Mouse (Mus musculus) intestine, embryonic 14.5 days (tissue): ENCODE data around the gene B4galnt1. TPM values are rescaled to one million over a fixed set of nuclear protein-coding genes. Genes with fewer than 3 reads are reported as not detected.

Experiments used
- ATAC-seq: fragments of 200-750 bp; cut with Nextera tagmentation; replicated peaks from 2 replicates; pipeline ENCODE4 v1.8.0; 2017; ENCODE audit warnings: low read depth, moderate number of reproducible peaks, moderate TSS enrichment, moderate library complexity; ENCODE audit not compliant: low FRiP score, low TSS enrichment
- DNase-seq: peaks from one replicate; pipeline ENCODE4 v3.0.0-alpha.2; 2018; ENCODE audit warnings: low spot score
- H3K27ac ChIP-seq: fragments of 300-500 bp; sonication (generic); 2 replicates; pipeline ENCODE4 v1.5.1; 2014; ENCODE audit warnings: low read depth, mild to moderate bottlenecking, control low read depth
- H3K27me3 ChIP-seq: fragments of 300-500 bp; sonication (generic); replicated peaks from 2 replicates; pipeline ENCODE4 v1.6.1; 2014; ENCODE audit warnings: low read length, control low read depth; ENCODE audit not compliant: control insufficient read depth, insufficient read depth
- H3K36me3 ChIP-seq: fragments of 300-500 bp; sonication (generic); 2 replicates; pipeline ENCODE4 v1.6.1; 2014; ENCODE audit warnings: low read length, control low read depth; ENCODE audit not compliant: control insufficient read depth, insufficient read depth
- H3K4me1 ChIP-seq: fragments of 300-500 bp; sonication (generic); replicated peaks from 2 replicates; pipeline ENCODE4 v1.6.1; 2014; ENCODE audit warnings: low read length, control low read depth, mixed read lengths; ENCODE audit not compliant: control insufficient read depth, insufficient read depth
- H3K4me2 ChIP-seq: fragments of 300-500 bp; sonication (generic); 2 replicates; pipeline ENCODE4 v1.6.1; 2014; ENCODE audit warnings: low read length
- H3K4me3 ChIP-seq: fragments of 300-500 bp; sonication (generic); 2 replicates; pipeline ENCODE4 v1.5.1; 2014; ENCODE audit warnings: low read depth, low read length, control low read depth, mixed read lengths
- H3K9ac ChIP-seq: fragments of 300-500 bp; sonication (generic); 2 replicates; pipeline ENCODE4 v1.6.1; 2014; ENCODE audit warnings: mild to moderate bottlenecking, low read length
- H3K9me3 ChIP-seq: fragments of 300-500 bp; sonication (generic); 2 replicates; pipeline ENCODE4 v1.6.1; 2016; ENCODE audit warnings: low read length, control low read depth; ENCODE audit not compliant: control insufficient read depth
- WGBS: fragments of 180-500 bp; shearing (Covaris S2); extraction: QIAGEN DNeasy Blood & Tissue Kit; methylation state at CpG from one replicate; pipeline ENCODE4 v1.1.7; 2014; 5-methylcytosine and 5-hydroxymethylcytosine counted together
- polyA plus RNA-seq: library from polyadenylated mRNA; unstranded; fragments of >200 nt; fragmentation: Nextera tagmentation; extraction: Ambion mirVana; gene quantifications from 2 replicates; pipeline ENCODE4 v1.2.1, GENCODE M21; 2014

The B4galnt1 gene
- polyA plus RNA-seq, 1 experiment from 2014 or later, result 66.0 TPM

GRCm38 (mm10) chr10:127217177-127217576 lies 52.2 kb downstream of the B4galnt1 start:
- no peak overlapping the region for H3K9ac ChIP-seq
- DNase-seq, result no peak
- no peaks in the 10 kb centered on the region for H3K27me3 ChIP-seq
- ATAC-seq, result no peak
- no peaks in the 10 kb centered on the region for H3K4me1 ChIP-seq
- H3K36me3 ChIP-seq, result no peaks in the 10 kb centered on the region
- H3K4me3 ChIP-seq, result no peak overlapping the region
- H3K4me2 ChIP-seq, result no peak overlapping the region
- no peaks in the 10 kb centered on the region for H3K9me3 ChIP-seq
- H3K27ac ChIP-seq, result no peak overlapping the region

- Histone ChIP-seq H3K27ac (no peak overlapping the region), H3K4me3 (no peak overlapping the region), H3K9ac (no peak overlapping the region), H3K4me2 (no peak overlapping the region), H3K9me3 (no peaks in the 10 kb centered on the region), H3K27me3 (no peaks in the 10 kb centered on the region), H3K4me1 (no peaks in the 10 kb centered on the region), H3K36me3 (no peaks in the 10 kb centered on the region)
- no peak for ATAC-seq
- WGBS, result 91% methylated on average over 2 of the region's 2 CpGs
- DNase-seq, result no peak
Measured at GRCm38 (mm10) chr10:127218339-127218738, 53.3 kb downstream of the B4galnt1 start.

Other genes starting within 250 kb of the B4galnt1 start
- 99.2 and 101 TPM in 2 replicates for gene Ctdsp2, start 186.5 kb upstream of the B4galnt1 start, polyA plus RNA-seq
- 0.22 TPM in 2 replicates for gene Avil, start 164.5 kb upstream of the B4galnt1 start, polyA plus RNA-seq
- gene Tsfm, start 134.4 kb upstream of the B4galnt1 start, polyA plus RNA-seq, result 86.1 and 86.3 TPM in 2 replicates
- gene Mettl1, start 123.8 kb upstream of the B4galnt1 start, polyA plus RNA-seq, result 60.8 and 65.2 TPM in 2 replicates
- 0.31 and 0.50 TPM in 2 replicates for gene Eef1akmt3, start 123.7 kb upstream of the B4galnt1 start, polyA plus RNA-seq
- 0.07 and 0.15 TPM in 2 replicates for gene Cyp27b1, start 117.0 kb upstream of the B4galnt1 start, polyA plus RNA-seq
- gene March9, start 105.0 kb upstream of the B4galnt1 start, polyA plus RNA-seq, result 1.4 and 1.9 TPM in 2 replicates
- gene Cdk4, start 101.7 kb upstream of the B4galnt1 start, polyA plus RNA-seq, result 1,915 and 2,068 TPM in 2 replicates
- gene Tspan31, start 95.0 kb upstream of the B4galnt1 start, polyA plus RNA-seq, result 92.4 and 114 TPM in 2 replicates
- gene Agap2, start 89.9 kb upstream of the B4galnt1 start, polyA plus RNA-seq, result 0.23 and 0.26 TPM in 2 replicates
- gene Os9, start 44.1 kb upstream of the B4galnt1 start, polyA plus RNA-seq, result 47.6 and 51.6 TPM in 2 replicates
- 0.93 and 1.3 TPM in 2 replicates for gene Slc26a10, start 15.4 kb downstream of the B4galnt1 start, polyA plus RNA-seq
- 49.0 and 57.7 TPM in 2 replicates for gene Arhgef25, start 24.9 kb downstream of the B4galnt1 start, polyA plus RNA-seq
- 95.8 and 101 TPM in 2 replicates for gene Dtx3, start 30.5 kb downstream of the B4galnt1 start, polyA plus RNA-seq
- gene Pip4k2c, start 46.4 kb downstream of the B4galnt1 start, polyA plus RNA-seq, result 24.2 and 25.9 TPM in 2 replicates
- 9.2 and 10.6 TPM in 2 replicates for gene Kif5a, start 98.1 kb downstream of the B4galnt1 start, polyA plus RNA-seq
- 157 and 166 TPM in 2 replicates for gene Dctn2, start 101.1 kb downstream of the B4galnt1 start, polyA plus RNA-seq
- gene Mbd6, start 123.8 kb downstream of the B4galnt1 start, polyA plus RNA-seq, result 19.2 and 20.6 TPM in 2 replicates
- 123 and 124 TPM in 2 replicates for gene Mars, start 146.6 kb downstream of the B4galnt1 start, polyA plus RNA-seq
- 4.2 and 4.4 TPM in 2 replicates for gene Arhgap9, start 156.7 kb downstream of the B4galnt1 start, polyA plus RNA-seq
- gene Gli1, start 176.7 kb downstream of the B4galnt1 start, polyA plus RNA-seq, result 12.6 and 15.1 TPM in 2 replicates
- not detected in 2 replicates for gene Inhbe, start 189.2 kb downstream of the B4galnt1 start, polyA plus RNA-seq
- gene Inhbc, start 205.2 kb downstream of the B4galnt1 start, polyA plus RNA-seq, result not detected in 2 replicates
- 29.8 and 31.5 TPM in 2 replicates for gene R3hdm2, start 215.1 kb downstream of the B4galnt1 start, polyA plus RNA-seq